Mouse (Mus musculus): ENCODE results near the gene P4ha2. TPM values are rescaled to one million over a fixed set of nuclear protein-coding genes. Genes with fewer than 3 reads are reported as not detected.
A peak's percentile ranks its signal among the peaks of the same experiment; 100 is the strongest.

The P4ha2 gene
- polyA plus RNA-seq, 1 experiment from 2014 or later = 18.4 TPM

GRCm38 (mm10) chr11:54065106-54065914 is 34.6 kb upstream of the P4ha2 start:
- Histone ChIP-seq H3K9me3 (ENCODE audit: control insufficient read depth, low read length) (no peaks in the 10 kb centered on the region), H3K4me3 (ENCODE audit: low read depth, low read length) (no peak overlapping the region), H3K9ac (ENCODE audit: low read length) (no peak overlapping the region), H3K4me2 (ENCODE audit: low read depth) (no peak overlapping the region), H3K27ac (ENCODE audit: low read depth, low read length) (no peak overlapping the region), H3K4me1 (ENCODE audit: control insufficient read depth, insufficient read depth, low read length) (peaks cover 7% of the 10 kb centered on the region; the same call in 1 of the 2 replicates), H3K27me3 (ENCODE audit: control insufficient read depth, insufficient read depth, low read length) (no peaks in the 10 kb centered on the region), H3K36me3 (ENCODE audit: control insufficient read depth, insufficient read depth, low read length) (no peaks in the 10 kb centered on the region)
- 85% methylated on average over 12 of the region's 12 CpGs for WGBS
- DNase-seq (ENCODE audit: low spot score) = no peak
- no peak for ATAC-seq (ENCODE audit: insufficient read depth, low FRiP score, low TSS enrichment)

GRCm38 (mm10) chr11:54065915-54066178 is 34.0 kb upstream of the P4ha2 start:
- Histone ChIP-seq H3K36me3 (ENCODE audit: control insufficient read depth, insufficient read depth, low read length) (no peaks in the 10 kb centered on the region), H3K4me2 (ENCODE audit: low read depth) (no peak overlapping the region), H3K9me3 (ENCODE audit: control insufficient read depth, low read length) (no peaks in the 10 kb centered on the region), H3K4me3 (ENCODE audit: low read depth, low read length) (no peak overlapping the region), H3K9ac (ENCODE audit: low read length) (no peak overlapping the region), H3K4me1 (ENCODE audit: control insufficient read depth, insufficient read depth, low read length) (peaks cover 7% of the 10 kb centered on the region; the same call in 1 of the 2 replicates), H3K27ac (ENCODE audit: low read depth, low read length) (no peak overlapping the region), H3K27me3 (ENCODE audit: control insufficient read depth, insufficient read depth, low read length) (no peaks in the 10 kb centered on the region)
- DNase-seq (ENCODE audit: low spot score) (no peak), ATAC-seq (ENCODE audit: insufficient read depth, low FRiP score, low TSS enrichment) (no peak)
- WGBS = 89% methylated on average over 4 of the region's 4 CpGs

GRCm38 (mm10) chr11:54066400-54066799 is 33.5 kb upstream of the P4ha2 start:
- no peak overlapping the region for H3K4me3 ChIP-seq (ENCODE audit: low read depth, low read length)
- no peak for ATAC-seq (ENCODE audit: insufficient read depth, low FRiP score, low TSS enrichment)
- no peak overlapping the region for H3K4me2 ChIP-seq (ENCODE audit: low read depth)
- peaks cover 7% of the 10 kb centered on the region; the same call in 1 of the 2 replicates for H3K4me1 ChIP-seq (ENCODE audit: control insufficient read depth, insufficient read depth, low read length)
- 78% methylated on average over 5 of the region's 5 CpGs for WGBS
- H3K9ac ChIP-seq (ENCODE audit: low read length) = no peak overlapping the region
- H3K27me3 ChIP-seq (ENCODE audit: control insufficient read depth, insufficient read depth, low read length) = no peaks in the 10 kb centered on the region
- H3K9me3 ChIP-seq (ENCODE audit: control insufficient read depth, low read length) = no peaks in the 10 kb centered on the region
- H3K27ac ChIP-seq (ENCODE audit: low read depth, low read length) = no peak overlapping the region
- no peaks in the 10 kb centered on the region for H3K36me3 ChIP-seq (ENCODE audit: control insufficient read depth, insufficient read depth, low read length)
- no peak for DNase-seq (ENCODE audit: low spot score)

DNA sequence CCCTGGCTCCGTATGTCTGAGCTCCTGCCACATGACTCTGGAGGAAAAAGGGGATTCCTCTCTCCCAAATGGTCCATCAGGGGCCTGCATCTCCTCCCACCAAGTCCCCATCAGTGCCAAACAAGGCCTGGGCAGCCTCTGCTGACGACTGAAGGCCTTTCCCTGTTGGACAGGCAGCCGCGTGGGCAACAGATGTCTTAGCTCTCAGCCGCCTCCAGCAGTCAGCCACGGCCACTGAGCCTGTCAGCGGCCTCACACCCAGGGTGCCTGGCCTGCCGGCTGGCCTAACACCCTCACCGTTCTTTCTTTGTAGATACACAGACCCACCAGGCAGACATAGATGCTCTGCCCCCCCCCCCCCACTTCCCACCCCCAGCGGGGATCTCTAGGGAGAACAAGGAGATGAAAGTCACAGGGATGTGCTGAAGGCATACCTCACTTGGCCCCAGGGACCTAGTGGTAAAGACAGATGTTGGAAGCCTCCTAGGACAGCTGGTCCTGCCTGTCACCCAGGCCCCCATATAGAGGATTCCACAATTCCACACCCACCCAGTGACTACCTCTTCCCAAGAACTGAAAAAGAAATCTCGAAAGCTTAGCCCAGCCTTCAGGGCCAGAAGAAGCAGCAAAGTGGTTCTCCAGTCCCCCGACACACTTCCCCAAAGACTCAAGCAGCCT is 32.4 kb upstream of the P4ha2 start:
- no peak overlapping the region for H3K27ac ChIP-seq (ENCODE audit: low read depth, low read length)
- no peaks in the 10 kb centered on the region for H3K27me3 ChIP-seq (ENCODE audit: control insufficient read depth, insufficient read depth, low read length)
- H3K36me3 ChIP-seq (ENCODE audit: control insufficient read depth, insufficient read depth, low read length) = no peaks in the 10 kb centered on the region
- ATAC-seq (ENCODE audit: insufficient read depth, low FRiP score, low TSS enrichment) = no peak
- 25% methylated on average over 12 of the region's 12 CpGs for whole genome bisulfite sequencing
- peaks cover 7% of the 10 kb centered on the region; the same call in 1 of the 2 replicates for H3K4me1 ChIP-seq (ENCODE audit: control insufficient read depth, insufficient read depth, low read length)
- DNase-seq (ENCODE audit: low spot score) = peak; percentile 51
- peak overlapping the region; percentile 56 for H3K4me3 ChIP-seq (ENCODE audit: low read depth, low read length)
- peak overlapping the region; percentile 88 for H3K4me2 ChIP-seq (ENCODE audit: low read depth)
- no peaks in the 10 kb centered on the region for H3K9me3 ChIP-seq (ENCODE audit: control insufficient read depth, low read length)
- H3K9ac ChIP-seq (ENCODE audit: low read length) = peak overlapping the region; percentile 65

DNA sequence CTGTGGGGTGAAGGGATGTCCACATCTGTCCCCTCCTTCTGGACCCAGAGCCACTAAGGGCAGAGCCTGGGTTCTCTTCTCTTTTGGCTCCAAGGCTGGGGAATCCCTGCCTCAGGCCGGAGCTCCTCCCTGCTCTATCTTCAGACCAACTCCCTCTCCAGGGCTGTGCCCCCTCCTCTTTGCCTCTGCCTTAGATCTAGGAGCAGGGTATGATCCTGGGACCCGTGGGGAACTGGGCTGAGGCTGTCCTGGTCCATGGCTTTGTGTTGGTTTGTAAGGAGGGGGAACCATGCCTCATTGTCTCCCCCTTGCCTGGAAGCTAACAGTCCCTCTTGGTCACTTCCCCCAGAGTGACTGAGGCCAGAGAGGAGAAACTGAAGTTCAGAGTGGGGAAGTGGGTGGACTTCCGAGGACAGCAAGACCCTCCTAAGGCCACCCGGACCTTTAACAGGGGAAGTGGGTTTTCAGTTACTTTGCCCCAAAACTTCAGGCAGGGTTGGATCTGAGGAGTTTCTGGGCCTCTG is 31.8 kb upstream of the P4ha2 start:
- DNase-seq (ENCODE audit: low spot score) (no peak), ATAC-seq (ENCODE audit: insufficient read depth, low FRiP score, low TSS enrichment) (no peak)
- 36% methylated on average over 4 of the region's 4 CpGs for WGBS
- Histone ChIP-seq H3K4me1 (ENCODE audit: control insufficient read depth, insufficient read depth, low read length) (peaks cover 7% of the 10 kb centered on the region; the same call in 1 of the 2 replicates), H3K9me3 (ENCODE audit: control insufficient read depth, low read length) (no peaks in the 10 kb centered on the region), H3K4me2 (ENCODE audit: low read depth) (peak overlapping the region; percentile 88), H3K9ac (ENCODE audit: low read length) (peak overlapping the region; percentile 65), H3K36me3 (ENCODE audit: control insufficient read depth, insufficient read depth, low read length) (no peaks in the 10 kb centered on the region), H3K4me3 (ENCODE audit: low read depth, low read length) (peak overlapping the region; percentile 56), H3K27ac (ENCODE audit: low read depth, low read length) (0 out of 2 replicates have a peak overlapping the region, but pooled peaks have one; percentile 34), H3K27me3 (ENCODE audit: control insufficient read depth, insufficient read depth, low read length) (no peaks in the 10 kb centered on the region)

DNA sequence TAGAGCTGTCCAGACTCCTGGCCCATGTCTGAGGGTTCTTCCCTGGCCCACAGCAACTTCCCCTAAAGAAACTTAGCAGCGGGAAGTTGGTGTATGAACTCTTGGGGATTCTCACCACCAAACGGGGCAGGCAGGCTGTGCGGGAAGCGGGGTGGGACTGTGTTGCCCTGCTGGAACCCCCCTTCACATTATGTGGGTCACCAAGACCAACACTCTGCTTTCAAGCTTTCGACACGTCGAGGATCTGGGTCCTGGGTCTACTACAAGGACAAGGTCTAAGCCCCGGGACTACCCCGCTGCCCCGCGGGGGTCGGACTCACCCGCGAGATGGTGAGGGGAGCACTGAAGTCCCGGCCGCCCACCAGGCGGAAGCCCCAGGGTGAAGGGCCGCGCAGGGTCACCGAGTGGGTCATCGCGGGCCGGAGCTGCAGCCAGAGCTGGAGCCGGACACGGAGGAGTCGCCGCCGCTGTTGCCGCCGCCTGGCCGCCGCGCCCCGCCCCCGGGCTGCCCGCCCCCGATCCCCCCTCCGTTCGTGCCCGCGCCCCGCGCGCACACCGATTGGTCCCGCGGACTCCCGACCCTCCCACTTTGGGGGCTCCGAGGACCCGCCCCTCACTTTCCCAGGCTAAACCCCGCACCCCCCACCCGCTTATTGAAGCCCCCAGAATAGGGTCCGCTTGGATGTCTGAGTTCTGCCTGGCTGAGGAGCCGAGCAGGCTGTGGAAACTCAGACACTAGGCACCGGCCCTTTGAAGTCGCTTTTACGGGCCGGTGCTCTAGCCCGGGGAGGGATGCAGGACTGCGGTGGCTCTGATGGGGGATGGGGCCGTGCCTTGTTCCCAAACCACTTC is 31.1 kb upstream of the P4ha2 start, which contains the start of gene Pdlim4:
TSS of gene Pdlim4 (minus strand) at position 495 of the 852 bp plus-strand sequence.
- WGBS = 2% methylated on average over 40 of the region's 61 CpGs
- Histone ChIP-seq H3K36me3 (ENCODE audit: control insufficient read depth, insufficient read depth, low read length) (no peaks in the 10 kb centered on the region), H3K4me3 (ENCODE audit: low read depth, low read length) (peak within 1 kb of the TSS; percentile 56), H3K4me1 (ENCODE audit: control insufficient read depth, insufficient read depth, low read length) (peaks cover 7% of the 10 kb centered on the region; the same call in 1 of the 2 replicates), H3K27ac (ENCODE audit: low read depth, low read length) (0 out of 2 replicates have a peak within 1 kb of the TSS, but pooled peaks have one; percentile 34), H3K27me3 (ENCODE audit: control insufficient read depth, insufficient read depth, low read length) (no peaks in the 10 kb centered on the region), H3K9ac (ENCODE audit: low read length) (peak within 1 kb of the TSS; percentile 65), H3K4me2 (ENCODE audit: low read depth) (peak within 1 kb of the TSS; percentile 88), H3K9me3 (ENCODE audit: control insufficient read depth, low read length) (no peaks in the 10 kb centered on the region; the same call in 1 of the 2 replicates)
- ATAC-seq (ENCODE audit: insufficient read depth, low FRiP score, low TSS enrichment) (peak; percentile 65), DNase-seq (ENCODE audit: low spot score) (peak; percentile 80)

GRCm38 (mm10) chr11:54071726-54072445 is 28.0 kb upstream of the P4ha2 start:
- Histone ChIP-seq H3K9me3 (ENCODE audit: control insufficient read depth, low read length) (no peaks in the 10 kb centered on the region; the same call in 1 of the 2 replicates), H3K9ac (ENCODE audit: low read length) (no peak overlapping the region), H3K27me3 (ENCODE audit: control insufficient read depth, insufficient read depth, low read length) (no peaks in the 10 kb centered on the region), H3K4me2 (ENCODE audit: low read depth) (no peak overlapping the region), H3K4me3 (ENCODE audit: low read depth, low read length) (no peak overlapping the region), H3K36me3 (ENCODE audit: control insufficient read depth, insufficient read depth, low read length) (no peaks in the 10 kb centered on the region), H3K27ac (ENCODE audit: low read depth, low read length) (no peak overlapping the region), H3K4me1 (ENCODE audit: control insufficient read depth, insufficient read depth, low read length) (peaks cover 7% of the 10 kb centered on the region; the same call in 1 of the 2 replicates)
- WGBS = 84% methylated on average over 5 of the region's 5 CpGs
- no peak for ATAC-seq (ENCODE audit: insufficient read depth, low FRiP score, low TSS enrichment)
- DNase-seq (ENCODE audit: low spot score) = no peak

- WGBS = 39% methylated on average over 4 of the region's 4 CpGs
- DNase-seq (ENCODE audit: low spot score) (no peak), ATAC-seq (ENCODE audit: insufficient read depth, low FRiP score, low TSS enrichment) (no peak)
- H3K36me3 ChIP-seq (ENCODE audit: control insufficient read depth, insufficient read depth, low read length) = no peaks in the 10 kb centered on the region
- H3K4me2 ChIP-seq (ENCODE audit: low read depth) = no peak overlapping the region
- H3K27me3 ChIP-seq (ENCODE audit: control insufficient read depth, insufficient read depth, low read length) = no peaks in the 10 kb centered on the region
- H3K9ac ChIP-seq (ENCODE audit: low read length) = no peak overlapping the region
- H3K9me3 ChIP-seq (ENCODE audit: control insufficient read depth, low read length) = no peaks in the 10 kb centered on the region; the same call in 1 of the 2 replicates
- H3K27ac ChIP-seq (ENCODE audit: low read depth, low read length) = no peak overlapping the region
- H3K4me3 ChIP-seq (ENCODE audit: low read depth, low read length) = no peak overlapping the region
- no peaks in the 10 kb centered on the region for H3K4me1 ChIP-seq (ENCODE audit: control insufficient read depth, insufficient read depth, low read length)
These were observed 26.6 kb upstream of the P4ha2 start for GRCm38 (mm10) chr11:54073291-54073690.

Data from neural tube, embryonic 11.5 days (tissue).